Mouse (Mus musculus): ENCODE measurements around the gene Tut1.
A peak's percentile ranks its signal among the peaks of the same experiment; 100 is the strongest.

Tut1 gene

DNA sequence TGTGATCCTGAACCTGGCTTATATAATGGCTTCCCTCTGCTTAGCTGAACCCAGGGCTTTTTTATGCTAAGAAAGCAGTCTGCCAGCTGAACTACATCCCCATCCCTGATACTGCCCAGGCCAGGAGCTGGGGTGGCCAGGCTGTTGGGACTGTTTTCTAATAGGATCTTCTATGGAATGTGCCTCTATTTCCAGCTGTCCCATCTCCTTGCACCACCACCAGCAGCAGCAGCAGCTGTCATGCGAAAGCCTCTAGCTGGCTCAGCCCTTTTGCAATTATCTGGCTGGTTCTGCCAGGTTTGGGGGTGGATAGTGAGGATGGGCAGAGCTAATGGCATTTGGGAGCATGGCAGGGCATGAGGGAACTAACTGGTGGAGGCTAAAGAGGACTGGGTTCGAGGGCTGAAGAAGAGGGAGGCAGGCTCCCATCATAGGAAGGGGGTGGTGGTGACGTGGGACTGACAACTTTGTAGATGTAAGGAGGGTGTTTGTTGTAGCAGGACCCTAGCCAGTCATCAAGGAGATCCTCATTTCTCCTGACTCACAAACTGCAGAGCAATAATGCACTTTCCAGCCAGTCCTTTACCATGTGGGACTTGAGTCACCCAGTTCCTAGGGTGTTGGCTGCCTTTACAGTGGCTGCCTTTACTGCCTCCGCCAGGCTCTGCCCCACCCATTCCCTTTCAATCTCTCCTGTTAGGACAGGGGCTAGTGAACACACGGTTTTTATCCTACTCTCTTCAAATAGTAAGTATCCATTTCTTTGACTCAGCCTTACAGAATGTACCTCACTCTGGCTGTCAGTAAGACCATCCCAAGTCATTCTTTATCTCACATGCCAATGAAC, 28.9 kb downstream of the Tut1 start:
- DNase-seq (ENCODE audit: low read depth, low spot score) = no peak

- DNase-seq (ENCODE audit: low read depth, low spot score) = peak; percentile 72
Observed at GRCm38 (mm10) chr19:8983150-8983650, 29.6 kb downstream of the Tut1 start.

GRCm38 (mm10) chr19:8984255-8984868, 30.7 kb downstream of the Tut1 start:
- peak; percentile 90 for DNase-seq (ENCODE audit: low read depth, low spot score)

DNA sequence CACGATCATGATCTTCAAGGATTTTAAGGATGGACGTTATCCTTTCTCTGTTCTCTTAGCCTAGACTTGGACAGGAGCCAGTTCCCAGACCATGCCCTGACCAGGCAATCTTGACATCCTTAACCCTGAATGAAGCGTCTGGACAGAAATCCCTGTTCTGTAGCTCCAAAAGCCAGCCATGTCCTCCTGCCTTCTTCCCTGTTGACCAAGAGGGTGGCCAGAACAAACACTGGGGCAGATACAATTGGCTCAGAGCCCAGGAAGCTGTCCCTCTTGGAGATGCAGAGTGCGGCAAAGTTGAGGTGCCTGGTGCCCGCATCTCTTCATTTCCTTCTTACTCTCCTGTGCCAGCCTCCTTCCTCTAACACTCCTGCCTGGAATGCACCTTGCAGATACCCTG, 32.2 kb downstream of the Tut1 start:
- DNase-seq (ENCODE audit: low read depth, low spot score) = no peak

- DNase-seq (ENCODE audit: low read depth, low spot score) = peak; percentile 85
Observed at GRCm38 (mm10) chr19:8987816-8988215, 34.2 kb downstream of the Tut1 start.

- no peak for DNase-seq (ENCODE audit: low read depth, low spot score)
Observed at GRCm38 (mm10) chr19:8988346-8989065, 34.9 kb downstream of the Tut1 start.

DNA sequence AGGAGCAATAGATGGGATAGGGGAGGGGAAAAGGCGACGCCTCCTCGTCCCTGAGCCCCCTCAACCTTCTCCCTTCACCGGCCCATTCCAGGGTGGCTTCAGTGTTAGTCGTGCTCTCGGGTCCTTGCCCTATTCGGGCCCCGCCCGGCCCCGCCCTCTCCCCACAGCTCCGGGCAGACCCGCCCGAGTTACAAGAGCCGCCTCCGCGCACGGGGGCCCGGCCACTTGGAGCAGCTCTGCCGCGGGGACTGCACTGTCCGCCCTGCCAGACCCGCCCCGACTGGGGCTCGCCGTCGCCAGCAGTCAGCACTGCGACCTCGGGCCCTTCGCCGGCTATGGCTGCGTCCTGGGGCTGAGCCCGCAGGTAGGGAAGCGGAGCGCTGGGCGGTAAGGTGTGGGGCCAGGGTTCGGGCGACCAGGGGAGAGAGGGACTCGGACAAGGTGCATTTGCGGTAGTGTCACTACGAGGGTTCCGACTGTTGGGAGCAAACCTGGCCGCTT, 35.5 kb downstream of the Tut1 start, which contains the start of gene Ahnak:
TSS of gene Ahnak (plus strand) at position 219 of the 501 bp plus-strand sequence.
- peak; percentile 89 for DNase-seq (ENCODE audit: low read depth, low spot score)

GRCm38 (mm10) chr19:8989567-8990431, 36.2 kb downstream of the Tut1 start:
- peak; percentile 91 for DNase-seq (ENCODE audit: low read depth, low spot score)

DNA sequence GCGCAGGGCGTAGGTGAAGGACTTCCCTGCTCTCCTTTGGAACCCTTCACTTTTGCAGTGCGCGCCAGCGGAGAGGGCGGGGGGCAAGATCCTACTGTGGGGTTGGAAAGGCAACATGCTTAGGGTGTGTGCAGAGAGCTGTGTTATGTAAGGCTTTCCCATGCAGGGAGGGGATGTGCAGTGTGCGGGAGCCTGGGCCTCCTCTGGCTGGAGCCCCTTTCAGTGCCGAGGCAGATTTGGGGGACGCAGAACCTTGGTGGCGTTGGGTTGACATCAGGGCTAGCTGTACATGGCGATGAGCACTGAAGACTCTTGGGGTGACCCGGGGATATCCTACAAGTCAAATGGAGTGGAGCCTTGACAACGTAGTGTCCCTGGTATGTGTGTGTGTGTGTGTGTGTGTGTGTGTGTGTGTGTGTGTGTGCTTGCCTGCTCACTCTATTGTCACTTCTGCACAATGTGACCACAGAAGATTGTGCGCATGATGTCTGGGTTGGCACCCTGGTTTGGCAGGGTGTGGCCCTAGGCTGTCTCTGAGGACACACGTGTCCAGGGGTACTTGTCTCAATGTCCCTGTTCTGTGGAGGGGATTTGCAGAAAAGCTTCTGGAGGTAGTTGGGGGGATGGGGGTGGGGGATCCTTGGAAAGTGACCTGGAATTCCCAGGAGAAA, 36.9 kb downstream of the Tut1 start:
- DNase-seq (ENCODE audit: low read depth, low spot score) = peak; percentile 85

DNA sequence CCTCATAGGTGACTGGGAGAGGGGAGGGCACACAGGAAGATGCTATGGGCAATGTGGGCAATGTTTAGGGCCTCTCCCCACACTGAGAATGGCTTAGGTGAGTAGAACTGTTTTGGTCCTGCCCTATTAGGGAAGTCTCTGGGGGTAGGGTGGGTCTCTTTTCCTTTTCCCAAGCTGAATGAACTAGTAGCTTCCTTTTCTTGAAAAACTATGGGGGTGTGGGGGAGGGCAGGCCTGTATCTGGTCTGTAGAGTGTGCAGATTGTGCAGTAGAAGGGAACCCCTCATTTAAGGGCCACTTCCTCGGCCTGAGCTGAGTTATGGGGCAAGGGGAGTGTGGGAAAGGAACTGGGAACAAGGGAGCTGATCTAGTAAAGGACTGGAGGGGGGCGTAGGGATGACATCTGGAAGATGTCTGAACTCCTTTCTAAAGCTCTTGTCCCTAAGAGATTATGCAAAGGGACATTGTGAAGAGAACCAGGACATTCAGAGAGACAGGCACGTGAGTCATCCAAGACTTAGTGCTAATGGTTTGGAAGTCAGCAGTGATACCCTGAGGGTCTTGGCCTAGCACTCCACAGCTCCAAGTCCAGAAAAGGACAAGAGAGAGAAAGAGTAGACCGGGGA, 37.7 kb downstream of the Tut1 start:
- DNase-seq (ENCODE audit: low read depth, low spot score) = no peak

GRCm38 (mm10) chr19:8991871-8992735, 38.5 kb downstream of the Tut1 start:
- DNase-seq (ENCODE audit: low read depth, low spot score) = no peak

DNA sequence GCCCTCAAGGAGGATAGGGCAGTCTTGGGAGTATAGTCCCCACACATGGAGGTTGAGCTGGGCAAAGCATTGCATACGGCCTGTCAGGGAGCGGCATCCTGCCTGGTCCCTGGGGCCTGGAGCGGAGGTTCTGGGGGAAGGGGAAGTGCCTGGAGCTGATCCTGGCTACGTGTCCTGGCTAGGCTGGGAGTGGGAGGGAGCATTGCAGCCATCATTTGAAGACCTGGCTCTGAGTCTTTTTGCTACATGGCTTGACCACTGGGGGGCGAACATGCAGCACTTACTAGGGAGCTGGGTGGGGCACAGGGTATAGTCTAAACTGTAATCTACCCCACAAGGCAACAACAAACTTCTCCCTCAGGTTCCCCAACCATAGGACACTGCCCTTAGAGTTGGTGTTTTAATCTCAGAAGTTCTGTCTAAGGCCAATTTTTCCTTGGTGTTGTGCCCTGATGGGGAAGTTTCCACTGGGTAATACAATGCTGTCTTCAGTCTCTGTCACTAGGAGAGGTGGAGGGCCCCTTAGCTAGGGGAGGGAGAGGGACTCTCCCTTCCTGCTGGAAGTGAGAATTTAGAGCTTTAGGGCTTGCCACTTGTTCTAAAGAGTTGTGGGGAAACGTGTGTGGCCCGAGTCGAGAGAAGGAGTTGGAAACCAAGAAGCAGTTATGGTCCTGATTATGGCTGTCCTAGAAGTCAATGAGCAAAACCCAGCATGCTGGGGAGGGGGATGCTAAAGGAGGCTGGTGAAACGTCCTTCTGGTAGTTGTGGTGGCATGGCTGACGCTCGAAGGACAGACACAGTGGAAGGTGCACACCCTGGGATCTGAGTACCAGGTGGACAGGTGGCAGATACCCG, 39.4 kb downstream of the Tut1 start:
- peak; percentile 91 for DNase-seq (ENCODE audit: low read depth, low spot score)

- no peak for DNase-seq (ENCODE audit: low read depth, low spot score)
Observed at GRCm38 (mm10) chr19:8993625-8993912, 39.9 kb downstream of the Tut1 start.

DNA sequence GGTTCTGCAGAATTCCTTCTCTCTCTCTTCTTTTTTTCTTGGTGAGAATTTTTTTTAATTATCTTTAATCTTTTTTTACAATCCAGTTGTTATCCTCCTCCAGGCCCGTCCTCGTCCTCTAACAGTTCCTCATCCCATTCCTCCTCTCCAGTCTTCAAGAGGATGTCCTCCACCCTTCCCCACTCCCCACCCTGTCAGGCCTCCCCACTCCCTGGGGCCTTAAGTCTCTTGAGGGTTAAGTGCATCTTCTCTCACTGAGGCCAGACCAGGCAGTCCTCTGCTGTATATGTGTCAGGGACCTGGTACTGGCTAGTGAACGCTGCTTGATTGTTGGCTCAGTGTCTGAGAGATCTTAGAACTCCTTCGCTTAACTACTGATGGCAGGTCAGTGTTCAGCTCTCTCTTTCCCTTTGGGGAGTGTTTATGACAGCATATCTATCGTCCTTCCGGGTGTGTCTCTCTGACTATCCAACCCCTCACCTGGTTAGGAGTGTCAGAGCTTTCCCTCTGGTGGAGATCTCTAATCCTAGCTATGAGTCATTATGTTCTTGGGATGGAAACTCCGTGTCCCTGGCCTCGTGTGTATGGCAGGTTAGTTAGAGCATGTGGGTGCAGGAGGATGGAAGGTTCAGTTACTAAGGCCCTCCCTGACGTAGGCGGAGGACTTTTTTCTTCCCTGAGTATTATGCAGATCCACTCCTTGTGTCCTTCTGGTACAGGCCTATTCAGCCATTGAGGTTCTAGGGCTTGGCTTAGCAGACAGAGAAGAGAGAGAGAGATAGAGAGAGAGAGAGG, 41.4 kb downstream of the Tut1 start:
- DNase-seq (ENCODE audit: low read depth, low spot score) = no peak

DNA sequence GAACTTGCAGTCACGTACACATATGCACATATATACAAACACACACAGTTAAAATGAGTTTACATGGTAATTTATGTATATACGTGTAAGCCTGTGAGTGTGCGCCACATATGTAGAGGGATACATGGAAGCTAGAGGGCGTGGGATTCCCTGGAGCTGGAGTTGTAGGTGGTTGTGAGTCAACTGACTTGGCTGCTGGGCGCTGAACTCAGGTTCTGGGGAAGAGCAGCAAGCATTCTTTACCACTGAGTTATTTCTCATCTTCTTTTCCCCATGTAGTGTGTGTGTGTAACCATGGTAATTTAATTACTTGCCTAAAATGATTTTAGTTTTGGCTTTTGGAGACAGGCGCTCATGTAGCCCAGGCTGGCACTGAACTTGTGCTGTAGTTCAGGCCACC, 43.0 kb downstream of the Tut1 start:
- DNase-seq (ENCODE audit: low read depth, low spot score) = no peak

DNA sequence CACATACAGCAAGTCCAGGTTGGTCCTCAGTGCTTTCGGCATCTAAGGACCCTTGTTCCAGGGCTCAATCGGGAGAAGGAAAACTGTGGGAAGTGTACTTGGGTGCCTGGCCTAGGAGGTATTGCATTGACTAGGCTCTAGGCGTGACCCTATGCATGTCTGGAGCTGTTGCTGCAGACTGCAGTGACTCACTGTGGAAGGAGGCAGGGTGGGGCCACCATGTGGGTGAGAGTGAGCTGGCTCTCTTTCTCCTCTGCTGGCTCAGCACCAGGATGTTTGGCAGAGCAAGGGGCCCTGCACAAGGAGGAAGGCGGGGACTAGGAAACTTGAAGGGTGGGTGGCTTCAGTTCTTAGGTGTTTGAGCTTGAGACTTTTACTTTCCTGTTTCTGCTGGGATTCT, 43.9 kb downstream of the Tut1 start:
- peak; percentile 90 for DNase-seq (ENCODE audit: low read depth, low spot score)

DNA sequence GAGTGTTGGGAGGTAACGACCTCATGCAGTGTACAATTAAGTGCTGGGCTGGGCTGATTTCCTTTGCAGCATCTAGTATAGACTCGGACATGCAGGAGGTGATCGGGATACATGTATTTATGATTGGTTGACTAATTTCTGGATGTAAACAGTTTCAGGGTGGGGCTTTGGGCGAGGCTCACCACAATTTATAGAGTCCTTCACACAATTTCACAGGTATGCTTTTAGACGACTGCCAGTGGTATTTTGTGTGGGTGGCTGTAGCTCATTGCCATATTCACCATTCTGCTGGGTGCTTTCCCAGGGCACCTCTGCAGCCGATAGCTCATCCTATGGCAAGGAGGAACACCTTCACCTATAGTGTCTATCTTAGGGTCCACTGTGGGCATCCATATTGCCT, 44.9 kb downstream of the Tut1 start:
- no peak for DNase-seq (ENCODE audit: low read depth, low spot score)

DNA sequence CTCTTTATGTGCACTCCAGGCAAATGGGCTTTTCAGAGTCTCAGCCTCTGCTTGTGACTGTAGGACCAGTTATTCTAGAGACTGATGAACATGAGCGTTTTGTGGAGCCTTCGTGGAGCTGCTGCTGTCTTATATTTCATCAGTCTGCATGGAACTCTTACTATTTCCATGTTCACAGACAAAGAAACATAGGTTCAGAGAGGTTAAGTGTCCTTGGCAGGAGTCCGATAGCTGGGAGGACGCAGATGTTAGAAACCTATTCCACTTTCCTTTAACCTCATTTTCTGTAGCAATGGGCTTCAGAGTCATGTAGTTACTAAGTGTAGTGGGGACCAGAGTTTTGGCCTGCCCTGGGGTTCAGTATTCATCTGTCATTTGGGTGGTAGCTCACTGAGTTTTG, 45.6 kb downstream of the Tut1 start:
- DNase-seq (ENCODE audit: low read depth, low spot score) = no peak

All from skeletal muscle tissue, adult 2 months (tissue).